Mouse (Mus musculus) megakaryocyte, embryonic 14.5 days (primary cell): ENCODE results near the gene Gm49322. TPM values are rescaled to one million over a fixed set of nuclear protein-coding genes. Genes with fewer than 3 reads are reported as not detected.

Experiments used
- H3K27me3 ChIP-seq: replicated peaks from 2 replicates; pipeline ENCODE3; 2012; ENCODE audit warnings: inconsistent platforms
- H3K36me3 ChIP-seq: replicated peaks from 2 replicates; pipeline ENCODE3; 2012; ENCODE audit warnings: low read length, inconsistent platforms, mixed read lengths
- H3K4me1 ChIP-seq: 2 replicates; pipeline ENCODE4 v1.6.1; 2012; ENCODE audit warnings: inconsistent platforms
- H3K4me3 ChIP-seq: replicated peaks from 2 replicates; pipeline ENCODE3; 2012; ENCODE audit warnings: moderate library complexity, mild to moderate bottlenecking, inconsistent platforms
- H3K9me3 ChIP-seq: 2 replicates; pipeline ENCODE4 v1.6.1; 2012; ENCODE audit warnings: inconsistent platforms
- FLI1 ChIP-seq: IDR thresholded peaks from 2 replicates; pipeline ENCODE4 v1.6.1; 2012; ENCODE audit warnings: low read length, inconsistent platforms, mixed read lengths
- GATA1 ChIP-seq: IDR thresholded peaks from 3 replicates; pipeline ENCODE4 v1.6.1; 2012; ENCODE audit warnings: mixed read lengths, low read length, inconsistent platforms, borderline replicate concordance
- polyA plus RNA-seq: library from polyadenylated mRNA; stranded (reverse); fragments of >175 nt; gene quantifications from 2 replicates; pipeline ENCODE4 v1.2.3, GENCODE M21; 2012; ENCODE audit warnings: low replicate concordance; ENCODE audit not compliant: insufficient read depth

Gene Gm49322
- polyA plus RNA-seq, 1 experiment, result not detected

DNA sequence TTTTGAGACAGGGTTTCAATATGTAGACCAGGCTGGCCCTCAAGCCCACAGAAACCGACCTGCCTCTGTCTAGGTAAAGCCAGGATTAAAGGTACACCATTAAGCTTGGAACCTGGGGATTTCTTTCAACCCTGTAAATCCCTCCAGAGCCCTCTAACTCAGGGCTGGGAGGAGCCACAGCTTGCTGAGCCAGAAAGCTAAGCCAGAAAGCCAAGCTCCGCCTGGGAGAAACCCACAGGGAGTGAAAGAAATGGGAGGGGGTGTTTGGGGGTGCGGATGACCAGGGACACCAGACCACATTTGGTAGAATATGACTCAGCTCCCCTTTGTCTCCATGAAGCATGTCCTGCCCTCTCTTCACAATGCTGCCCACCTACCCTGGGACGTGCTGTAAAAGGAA lies 9.5 kb upstream of the Gm49322 start:
- peaks cover 5% of the 10 kb centered on the region; the same call in 1 of the 2 replicates for H3K9me3 ChIP-seq
- H3K27me3 ChIP-seq, result no peaks in the 10 kb centered on the region
- peaks cover 40% of the 10 kb centered on the region for H3K4me1 ChIP-seq
- TF ChIP-seq GATA1, result no peak
- no peak for TF ChIP-seq FLI1
- H3K36me3 ChIP-seq, result no peaks in the 10 kb centered on the region
- no peak overlapping the region for H3K4me3 ChIP-seq

DNA sequence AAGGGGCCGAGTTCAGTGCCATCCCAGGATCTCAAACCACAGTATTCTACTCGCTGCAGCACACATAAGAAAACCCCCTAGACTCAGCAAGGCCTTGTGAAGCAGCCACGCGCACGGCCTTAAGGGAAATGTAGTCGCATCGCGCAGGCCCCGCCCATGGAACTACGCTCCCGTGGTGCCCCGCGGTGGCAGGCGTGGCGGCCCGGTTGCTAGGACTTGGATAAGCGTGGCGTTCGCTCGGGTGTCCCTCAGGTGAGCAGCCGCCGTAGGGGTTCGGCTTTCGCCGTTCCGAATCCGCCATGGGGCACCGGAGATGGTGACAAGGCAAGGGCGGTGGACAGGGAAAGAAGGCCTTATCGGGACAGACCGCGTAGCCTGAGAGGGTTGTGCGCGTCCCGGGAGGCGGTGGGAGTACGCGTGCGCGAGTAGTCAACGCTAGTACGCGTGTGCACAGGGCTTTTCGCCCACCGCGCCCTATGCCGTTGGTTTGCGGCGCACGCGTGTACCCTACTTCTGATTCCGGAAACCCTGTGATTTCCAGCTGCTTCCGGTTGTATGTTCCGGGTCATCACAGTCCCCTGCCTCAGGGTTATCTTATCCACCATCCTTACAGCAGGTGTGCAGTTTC lies 3.0 kb upstream of the Gm49322 start, which contains the start of the genes Scamp4 and Adat3:
Gene Scamp4, plus strand, starts transcription at position 175 of the 628 bp plus-strand sequence.
Gene Adat3, plus strand, starts transcription at position 183 of the 628 bp plus-strand sequence.
- peak within 1 kb of the TSS; percentile 100 for H3K4me3 ChIP-seq
- TF ChIP-seq GATA1, result no peak
- peak; percentile 85 for TF ChIP-seq FLI1
- peaks cover 77% of the 10 kb centered on the region for H3K4me1 ChIP-seq
- H3K36me3 ChIP-seq, result peaks cover 21% of the 10 kb centered on the region
- H3K27me3 ChIP-seq, result no peaks in the 10 kb centered on the region
- H3K9me3 ChIP-seq, result peaks cover 5% of the 10 kb centered on the region; the same call in 1 of the 2 replicates

DNA sequence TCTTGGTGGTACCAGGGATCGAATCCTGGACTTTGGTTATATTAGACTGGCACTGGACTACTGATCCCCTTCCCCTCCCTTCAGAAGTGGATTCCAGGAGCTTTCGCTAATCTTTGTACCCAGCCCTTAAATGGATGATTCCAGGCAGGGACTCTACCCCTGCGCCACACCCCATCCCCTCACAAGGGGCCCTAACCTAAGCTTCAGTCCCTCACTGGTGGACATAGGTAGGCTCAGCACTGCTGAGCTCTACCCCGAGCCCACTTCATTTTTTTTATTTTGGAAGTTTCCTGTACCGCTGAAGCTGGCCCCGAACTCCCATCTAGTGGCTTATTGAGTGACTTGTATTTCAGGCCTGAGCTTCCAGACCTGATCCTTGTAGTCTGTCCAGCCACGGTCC lies 2.5 kb upstream of the Gm49322 start:
- Histone ChIP-seq H3K9me3 (peaks cover 5% of the 10 kb centered on the region; the same call in 1 of the 2 replicates), H3K4me3 (peak overlapping the region; percentile 100), H3K27me3 (no peaks in the 10 kb centered on the region), H3K4me1 (peaks cover 77% of the 10 kb centered on the region), H3K36me3 (peaks cover 26% of the 10 kb centered on the region)
- TF ChIP-seq FLI1 (no peak), GATA1 (no peak)

DNA sequence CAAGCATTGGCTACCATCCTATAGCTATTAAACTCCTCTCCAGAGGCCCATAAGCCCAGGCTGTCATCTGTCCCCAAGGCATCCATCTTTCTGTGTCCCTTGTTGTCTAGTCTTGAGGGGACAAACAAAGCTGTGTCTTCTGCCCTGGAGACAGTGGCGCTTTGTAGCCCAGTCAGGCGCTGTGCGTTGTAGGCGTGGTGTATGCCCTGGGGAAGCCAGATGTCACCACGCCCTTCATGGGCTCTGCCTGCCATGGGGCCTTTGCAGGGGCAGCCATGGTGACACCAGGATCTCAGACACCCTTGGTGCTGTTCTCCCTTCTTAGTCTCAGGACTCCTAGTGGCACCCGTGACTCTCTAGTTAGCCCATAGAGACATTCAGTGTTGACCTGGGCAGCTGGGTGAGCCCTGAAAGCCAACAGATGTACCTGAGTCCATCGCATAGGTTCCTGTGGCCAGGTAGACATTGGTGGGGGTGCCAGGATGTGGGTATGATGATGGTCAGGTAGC lies 1.8 kb upstream of the Gm49322 start:
- Histone ChIP-seq H3K36me3 (peaks cover 33% of the 10 kb centered on the region), H3K4me3 (peak overlapping the region; percentile 100), H3K9me3 (peaks cover 5% of the 10 kb centered on the region; the same call in 1 of the 2 replicates), H3K4me1 (peaks cover 78% of the 10 kb centered on the region), H3K27me3 (no peaks in the 10 kb centered on the region)
- TF ChIP-seq FLI1 (no peak), GATA1 (no peak)

DNA sequence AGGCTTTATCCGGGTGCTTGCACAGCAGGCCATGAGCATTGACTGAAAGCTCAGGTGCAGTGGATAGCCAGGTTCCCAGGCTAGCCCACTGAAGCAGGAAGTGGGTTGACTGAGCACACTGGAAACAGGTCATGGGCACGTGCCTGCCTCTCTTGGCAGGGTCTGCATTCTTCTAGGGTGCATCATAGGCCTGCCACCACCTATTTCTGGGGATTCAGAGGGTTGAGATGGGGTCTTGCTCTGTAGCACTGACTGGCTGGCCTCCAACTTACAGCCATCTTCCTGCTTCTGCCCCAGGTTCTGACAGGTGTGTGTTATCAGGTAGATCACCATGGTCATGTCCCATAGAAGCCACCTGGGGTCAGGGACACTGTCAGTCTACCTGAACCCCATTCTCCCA lies 833 bp upstream of the Gm49322 start:
- no peaks in the 10 kb centered on the region for H3K27me3 ChIP-seq
- peaks cover 43% of the 10 kb centered on the region for H3K36me3 ChIP-seq
- H3K4me1 ChIP-seq, result peaks cover 87% of the 10 kb centered on the region
- H3K4me3 ChIP-seq, result peak overlapping the region; percentile 10
- TF ChIP-seq FLI1 (no peak), GATA1 (no peak)
- H3K9me3 ChIP-seq, result no peaks in the 10 kb centered on the region

DNA sequence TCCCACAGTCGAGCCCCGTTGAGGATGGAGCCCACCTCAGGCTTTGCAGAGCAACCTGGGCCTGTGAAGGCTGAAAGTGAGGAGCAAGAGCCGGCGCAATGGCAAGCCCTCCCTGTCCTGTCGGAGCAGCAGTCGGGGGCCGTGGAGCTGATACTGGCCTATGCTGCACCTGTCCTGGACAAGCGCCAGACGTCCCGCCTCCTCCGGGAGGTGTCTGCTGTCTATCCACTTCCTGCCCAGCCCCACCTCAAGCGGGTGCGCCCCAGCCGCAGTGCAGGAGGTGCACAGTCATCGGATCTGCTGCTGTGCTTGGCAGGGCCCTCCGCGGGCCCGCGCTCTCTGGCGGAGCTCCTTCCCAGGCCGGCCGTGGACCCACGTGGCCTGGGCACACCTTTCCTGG lies 485 bp downstream of the Gm49322 start:
- no peak overlapping the region for H3K4me3 ChIP-seq
- H3K36me3 ChIP-seq, result peaks cover 44% of the 10 kb centered on the region
- no peak for TF ChIP-seq FLI1
- no peak for TF ChIP-seq GATA1
- H3K9me3 ChIP-seq, result no peaks in the 10 kb centered on the region
- peaks cover 94% of the 10 kb centered on the region for H3K4me1 ChIP-seq
- H3K27me3 ChIP-seq, result no peaks in the 10 kb centered on the region

DNA sequence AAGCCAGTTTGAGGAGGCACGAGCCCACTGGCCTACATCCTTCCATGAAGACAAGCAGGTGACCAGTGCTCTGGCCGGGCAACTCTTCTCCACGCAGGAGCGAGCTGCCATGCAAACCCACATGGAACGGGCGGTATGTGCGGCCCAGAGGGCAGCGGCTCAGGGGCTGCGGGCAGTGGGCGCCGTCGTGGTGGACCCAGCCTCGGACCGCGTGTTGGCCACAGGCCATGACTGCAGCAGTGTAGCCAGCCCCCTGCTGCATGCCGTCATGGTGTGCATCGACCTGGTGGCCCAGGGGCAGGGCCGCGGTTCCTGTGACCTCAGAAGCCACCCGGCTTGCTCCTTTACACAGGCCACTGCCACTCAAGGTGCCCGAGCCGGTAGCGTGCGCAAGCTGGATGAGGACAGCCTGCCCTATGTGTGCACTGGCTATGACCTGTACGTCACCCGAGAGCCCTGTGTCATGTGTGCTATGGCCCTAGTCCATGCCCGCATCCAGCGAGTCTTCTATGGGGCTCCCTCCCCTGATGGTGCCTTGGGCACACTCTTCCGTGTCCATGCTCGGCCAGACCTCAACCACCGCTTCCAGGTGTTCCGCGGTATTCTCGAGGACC lies 1.0 kb downstream of the Gm49322 start:
- no peaks in the 10 kb centered on the region for H3K9me3 ChIP-seq
- no peaks in the 10 kb centered on the region for H3K27me3 ChIP-seq
- TF ChIP-seq FLI1, result no peak
- TF ChIP-seq GATA1, result no peak
- no peak overlapping the region for H3K4me3 ChIP-seq
- peaks cover 44% of the 10 kb centered on the region for H3K36me3 ChIP-seq
- peaks cover 94% of the 10 kb centered on the region for H3K4me1 ChIP-seq

DNA sequence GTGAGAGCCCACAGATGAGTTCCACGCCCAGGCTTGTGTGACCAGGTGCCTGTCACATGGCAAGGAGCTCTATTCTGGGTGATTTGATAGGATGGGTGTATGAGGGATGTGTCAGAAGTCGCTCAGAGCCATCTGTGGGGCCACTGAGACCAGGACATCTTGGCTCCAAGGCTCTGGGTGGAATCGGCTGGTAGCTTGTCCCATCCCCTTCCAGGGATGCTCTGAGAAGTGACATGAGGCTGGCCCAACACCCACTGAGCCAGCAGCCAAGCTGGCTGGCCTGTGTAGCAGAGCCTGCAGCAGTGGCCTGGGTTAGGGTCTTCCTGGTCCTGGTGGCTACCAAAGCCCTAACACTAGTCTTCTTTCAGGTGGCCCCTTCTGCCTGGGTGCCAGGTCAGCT lies 2.6 kb downstream of the Gm49322 start:
- H3K9me3 ChIP-seq, result no peaks in the 10 kb centered on the region
- no peaks in the 10 kb centered on the region for H3K27me3 ChIP-seq
- H3K4me1 ChIP-seq, result peaks cover 89% of the 10 kb centered on the region
- peaks cover 54% of the 10 kb centered on the region for H3K36me3 ChIP-seq
- no peak overlapping the region for H3K4me3 ChIP-seq
- TF ChIP-seq GATA1 (no peak), FLI1 (no peak)

DNA sequence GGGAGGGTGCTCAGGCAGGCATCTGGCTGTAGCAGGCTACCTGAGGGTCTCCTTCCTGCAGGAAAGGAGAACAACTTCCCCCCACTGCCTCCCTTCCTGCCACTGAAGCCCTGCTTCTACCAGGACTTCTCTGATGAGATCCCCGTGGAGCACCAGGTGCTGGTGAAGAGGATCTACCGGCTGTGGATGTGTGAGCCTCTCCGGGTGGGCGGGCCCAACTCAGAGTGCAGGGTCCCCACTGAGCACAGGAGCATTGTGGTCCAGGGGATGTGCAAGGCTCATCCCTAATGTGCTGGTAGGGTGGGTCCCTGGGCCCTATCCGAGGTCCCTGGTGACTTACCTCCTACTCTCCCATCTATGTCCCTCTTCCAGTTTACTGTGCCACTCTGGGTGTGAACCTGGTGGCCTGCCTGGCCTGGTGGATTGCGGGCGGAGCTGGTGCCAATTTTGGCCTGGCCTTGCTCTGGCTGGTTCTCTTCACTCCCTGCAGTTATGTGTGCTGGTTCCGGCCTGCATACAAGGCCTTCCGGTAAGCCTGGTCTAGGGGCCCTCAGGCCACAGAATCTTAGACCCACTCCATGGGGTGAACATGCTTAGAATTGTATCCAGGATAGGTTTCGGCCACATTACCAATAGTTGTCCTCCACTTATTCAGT lies 3.6 kb downstream of the Gm49322 start:
- TF ChIP-seq FLI1 (no peak), GATA1 (no peak)

More for the DNA sequence above, 3.6 kb downstream of the Gm49322 start:
- Histone ChIP-seq H3K36me3 (peaks cover 63% of the 10 kb centered on the region), H3K4me1 (peaks cover 83% of the 10 kb centered on the region), H3K27me3 (no peaks in the 10 kb centered on the region), H3K4me3 (peak overlapping the region; percentile 39), H3K9me3 (no peaks in the 10 kb centered on the region)
